Mouse (Mus musculus): ENCODE data around the gene Gja8. TPM values are rescaled to one million over a fixed set of nuclear protein-coding genes. Genes with fewer than 3 reads are reported as not detected.

Gene Gja8
- polyA plus RNA-seq, 1 experiment from 2014 or later: 2.4 TPM

GRCm38 (mm10) chr3:96874808-96875571 lies 50.8 kb downstream of the Gja8 start:
- H3K27me3 ChIP-seq: no peaks in the 10 kb centered on the region
- H3K36me3 ChIP-seq: peaks cover 61% of the 10 kb centered on the region
- H3K9ac ChIP-seq: no peak overlapping the region
- H3K9me3 ChIP-seq: no peaks in the 10 kb centered on the region
- ATAC-seq (ENCODE audit: insufficient number of reproducible peaks, insufficient read depth, low FRiP score, low TSS enrichment): no peak
- no peaks in the 10 kb centered on the region for H3K4me1 ChIP-seq
- H3K4me3 ChIP-seq: no peak overlapping the region
- no peak overlapping the region for H3K4me2 ChIP-seq (replicated peaks)
- no peak overlapping the region for H3K27ac ChIP-seq
- 85% methylated on average over 7 of the region's 7 CpGs for WGBS

DNA sequence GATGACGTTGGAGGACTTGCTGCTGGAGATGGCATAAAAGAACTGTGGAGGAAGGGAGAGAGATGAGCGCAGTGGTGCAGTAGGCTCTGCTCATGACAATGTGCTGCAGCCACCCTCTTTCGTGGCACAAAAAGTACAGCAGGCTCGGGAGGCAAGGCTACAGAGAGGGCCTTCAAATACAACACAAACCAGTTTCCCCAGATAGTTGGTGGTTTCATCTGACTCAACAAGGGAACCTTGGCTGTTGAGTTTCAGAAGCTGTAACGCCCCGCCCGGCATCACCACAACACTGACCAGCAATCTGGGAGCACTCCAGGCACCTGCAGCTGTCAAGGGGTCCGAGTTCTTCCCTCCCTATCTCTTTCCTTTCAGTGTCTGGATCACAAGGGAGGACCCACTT lies 53.3 kb downstream of the Gja8 start:
- Histone ChIP-seq H3K9ac (no peak overlapping the region), H3K27ac (no peak overlapping the region), H3K27me3 (no peaks in the 10 kb centered on the region), H3K36me3 (peaks cover 72% of the 10 kb centered on the region), H3K4me1 (no peaks in the 10 kb centered on the region), H3K4me3 (no peak overlapping the region), H3K9me3 (no peaks in the 10 kb centered on the region), H3K4me2 (replicated peaks) (no peak overlapping the region)
- no peak for ATAC-seq (ENCODE audit: insufficient number of reproducible peaks, insufficient read depth, low FRiP score, low TSS enrichment)
- 92% methylated on average over 8 of the region's 8 CpGs for WGBS

- no peak overlapping the region for H3K27ac ChIP-seq
- H3K9me3 ChIP-seq: no peaks in the 10 kb centered on the region
- no peaks in the 10 kb centered on the region for H3K4me1 ChIP-seq
- H3K9ac ChIP-seq: no peak overlapping the region
- H3K27me3 ChIP-seq: no peaks in the 10 kb centered on the region
- H3K4me2 ChIP-seq (replicated peaks): no peak overlapping the region
- no peak overlapping the region for H3K4me3 ChIP-seq
- 80% methylated on average over 8 of the region's 8 CpGs for WGBS
- ATAC-seq (ENCODE audit: insufficient number of reproducible peaks, insufficient read depth, low FRiP score, low TSS enrichment): no peak
- H3K36me3 ChIP-seq: peaks cover 72% of the 10 kb centered on the region
These were observed 54.8 kb downstream of the Gja8 start for GRCm38 (mm10) chr3:96871070-96871469.

- Histone ChIP-seq H3K27me3 (no peaks in the 10 kb centered on the region), H3K9ac (no peak overlapping the region), H3K36me3 (peaks cover 67% of the 10 kb centered on the region), H3K4me2 (replicated peaks) (no peak overlapping the region), H3K4me3 (no peak overlapping the region), H3K9me3 (no peaks in the 10 kb centered on the region), H3K27ac (no peak overlapping the region), H3K4me1 (no peaks in the 10 kb centered on the region)
- ATAC-seq (ENCODE audit: insufficient number of reproducible peaks, insufficient read depth, low FRiP score, low TSS enrichment): no peak
- 95% methylated on average over 2 of the region's 2 CpGs for WGBS
These were observed 55.5 kb downstream of the Gja8 start for GRCm38 (mm10) chr3:96870270-96870669.

DNA sequence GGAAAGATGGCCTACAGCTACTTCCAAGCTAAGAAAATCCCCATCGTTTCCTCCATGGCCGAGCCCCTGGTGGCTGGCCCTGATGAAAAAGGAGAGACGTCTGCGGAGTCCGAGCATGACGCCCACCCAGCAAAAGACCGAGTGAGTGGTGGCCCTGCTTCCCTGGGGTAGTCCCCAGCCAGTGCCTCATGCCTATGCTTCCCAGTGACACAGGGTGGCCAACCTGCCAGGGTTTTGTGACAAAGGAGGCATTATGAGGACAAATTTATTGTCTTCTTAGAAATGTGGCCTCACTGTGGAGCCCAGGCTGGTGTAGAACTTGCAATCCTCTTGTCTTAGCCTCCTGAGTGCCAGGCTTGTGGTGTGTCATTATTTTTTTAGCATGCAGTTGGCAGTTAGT lies 56.7 kb downstream of the Gja8 start:
- H3K4me2 ChIP-seq (replicated peaks): no peak overlapping the region
- no peak overlapping the region for H3K9ac ChIP-seq
- H3K27ac ChIP-seq: no peak overlapping the region
- 93% methylated on average over 7 of the region's 7 CpGs for WGBS
- H3K27me3 ChIP-seq: no peaks in the 10 kb centered on the region
- H3K4me3 ChIP-seq: no peak overlapping the region
- H3K9me3 ChIP-seq: no peaks in the 10 kb centered on the region
- no peak for ATAC-seq (ENCODE audit: insufficient number of reproducible peaks, insufficient read depth, low FRiP score, low TSS enrichment)
- no peaks in the 10 kb centered on the region for H3K4me1 ChIP-seq
- peaks cover 57% of the 10 kb centered on the region for H3K36me3 ChIP-seq

DNA sequence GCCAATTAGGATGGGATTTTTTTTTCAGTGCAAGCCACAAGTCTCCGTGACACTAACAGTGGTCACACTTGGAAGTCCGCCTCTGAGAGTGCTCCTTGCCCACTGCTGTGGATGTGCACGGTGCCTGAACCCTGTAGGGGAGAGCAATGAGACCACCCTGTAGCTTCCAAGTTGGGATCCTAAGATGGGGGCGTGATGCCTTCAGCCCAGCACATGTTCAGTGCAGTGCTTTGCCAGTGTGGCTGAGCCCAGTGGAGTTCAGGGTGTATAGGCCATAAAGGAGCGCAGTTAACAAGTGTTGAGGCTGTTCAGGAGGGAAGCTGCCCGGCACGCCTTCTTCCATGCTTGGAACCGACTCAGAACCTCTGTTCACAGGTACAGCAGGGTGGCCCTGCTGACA lies 57.3 kb downstream of the Gja8 start:
- peaks cover 53% of the 10 kb centered on the region for H3K36me3 ChIP-seq
- H3K4me2 ChIP-seq (replicated peaks): no peak overlapping the region
- ATAC-seq (ENCODE audit: insufficient number of reproducible peaks, insufficient read depth, low FRiP score, low TSS enrichment): no peak
- H3K4me1 ChIP-seq: no peaks in the 10 kb centered on the region
- H3K9me3 ChIP-seq: no peaks in the 10 kb centered on the region
- no peak overlapping the region for H3K9ac ChIP-seq
- H3K27me3 ChIP-seq: no peaks in the 10 kb centered on the region
- H3K27ac ChIP-seq: no peak overlapping the region
- WGBS: 93% methylated on average over 8 of the region's 8 CpGs
- no peak overlapping the region for H3K4me3 ChIP-seq

GRCm38 (mm10) chr3:96867863-96868262 lies 58.0 kb downstream of the Gja8 start:
- H3K27me3 ChIP-seq: no peaks in the 10 kb centered on the region
- H3K27ac ChIP-seq: no peak overlapping the region
- no peak overlapping the region for H3K4me2 ChIP-seq (replicated peaks)
- WGBS: 92% methylated on average over 3 of the region's 3 CpGs
- no peaks in the 10 kb centered on the region for H3K9me3 ChIP-seq
- no peak overlapping the region for H3K4me3 ChIP-seq
- no peaks in the 10 kb centered on the region for H3K4me1 ChIP-seq
- no peak overlapping the region for H3K9ac ChIP-seq
- no peak for ATAC-seq (ENCODE audit: insufficient number of reproducible peaks, insufficient read depth, low FRiP score, low TSS enrichment)
- H3K36me3 ChIP-seq: peaks cover 47% of the 10 kb centered on the region

Other genes with a start within 250 kb of the Gja8 start
- 77.4 and 77.5 TPM in 2 replicates for gene Pias3, start 229.6 kb downstream of the Gja8 start, polyA plus RNA-seq (2016; fragmentation: Nextera tagmentation; extraction: Ambion mirVana)
- gene Nudt17, start 217.5 kb downstream of the Gja8 start, polyA plus RNA-seq (2016; fragmentation: Nextera tagmentation; extraction: Ambion mirVana): 13.7 and 14.7 TPM in 2 replicates
- gene Polr3c, start 198.4 kb downstream of the Gja8 start, polyA plus RNA-seq (2016; fragmentation: Nextera tagmentation; extraction: Ambion mirVana): 35.5 and 36.6 TPM in 2 replicates
- 64.5 and 70.3 TPM in 2 replicates for gene Rnf115, start 198.4 kb downstream of the Gja8 start, polyA plus RNA-seq (2016; fragmentation: Nextera tagmentation; extraction: Ambion mirVana)
- gene Pdzk1, start 96.7 kb downstream of the Gja8 start, polyA plus RNA-seq (2016; fragmentation: Nextera tagmentation; extraction: Ambion mirVana): not detected in 2 replicates
- 0.10 and 0.18 TPM in 2 replicates for gene Cd160, start 96.7 kb downstream of the Gja8 start, polyA plus RNA-seq (2016; fragmentation: Nextera tagmentation; extraction: Ambion mirVana)
- gene Gja5, start 21.3 kb downstream of the Gja8 start, polyA plus RNA-seq (2016; fragmentation: Nextera tagmentation; extraction: Ambion mirVana): 14.3 and 20.6 TPM in 2 replicates
- 40.8 and 43.1 TPM in 2 replicates for gene Gpr89, start 20.7 kb downstream of the Gja8 start, polyA plus RNA-seq (2016; fragmentation: Nextera tagmentation; extraction: Ambion mirVana)
- 41.1 and 43.0 TPM in 2 replicates for gene Acp6, start 232.8 kb upstream of the Gja8 start, polyA plus RNA-seq (2016; fragmentation: Nextera tagmentation; extraction: Ambion mirVana)

All from embryonic facial prominence, embryonic 12.5 days (tissue).